Mouse (Mus musculus) limb, embryonic 12.5 days (tissue): ENCODE measurements around the gene Hs3st2. TPM values are rescaled to one million over a fixed set of nuclear protein-coding genes. Genes with fewer than 3 reads are reported as not detected.

ENCODE experiments used
- ATAC-seq: fragments of 200-750 bp; cut with Nextera tagmentation; 2 replicates; pipeline ENCODE4 v1.8.0; 2017; ENCODE audit warnings: low read depth, moderate TSS enrichment; ENCODE audit not compliant: insufficient number of reproducible peaks, insufficient read depth, low FRiP score, low TSS enrichment
- H3K27ac ChIP-seq: fragments of 300-500 bp; sonication (generic); 2 replicates; pipeline ENCODE4 v1.5.1; 2016; ENCODE audit warnings: mild to moderate bottlenecking, moderate library complexity
- H3K27me3 ChIP-seq: fragments of 300-500 bp; sonication (generic); 2 replicates; pipeline ENCODE4 v1.6.1; 2016; ENCODE audit warnings: mild to moderate bottlenecking, moderate library complexity
- H3K36me3 ChIP-seq: fragments of 300-500 bp; sonication (generic); 2 replicates; pipeline ENCODE4 v1.6.1; 2016; ENCODE audit warnings: mild to moderate bottlenecking, moderate library complexity
- H3K4me1 ChIP-seq: fragments of 300-500 bp; sonication (generic); replicated peaks from 2 replicates; pipeline ENCODE4 v1.6.1; 2016
- H3K4me2 ChIP-seq: fragments of 300-500 bp; sonication (generic); 2 replicates; pipeline ENCODE4 v1.6.1; 2016; ENCODE audit warnings: mild to moderate bottlenecking, moderate library complexity
- H3K4me3 ChIP-seq: fragments of 300-500 bp; sonication (generic); replicated peaks from 2 replicates; pipeline ENCODE4 v1.5.1; 2016; ENCODE audit warnings: mild to moderate bottlenecking
- H3K9ac ChIP-seq: fragments of 300-500 bp; sonication (generic); replicated peaks from 2 replicates; pipeline ENCODE4 v1.6.1; 2016; ENCODE audit warnings: mild to moderate bottlenecking, moderate library complexity
- H3K9me3 ChIP-seq: fragments of 300-500 bp; sonication (generic); 2 replicates; pipeline ENCODE4 v1.6.1; 2016; ENCODE audit warnings: mild to moderate bottlenecking, moderate library complexity
- WGBS: fragments of 180-500 bp; shearing (Covaris S2); methylation state at CpG from one replicate; pipeline ENCODE4 v1.1.7; 2016; 5-methylcytosine and 5-hydroxymethylcytosine counted together
- polyA plus RNA-seq: library from polyadenylated mRNA; unstranded; fragments of >200 nt; fragmentation: Nextera tagmentation; extraction: Ambion mirVana; gene quantifications from 2 replicates; pipeline ENCODE4 v1.2.1, GENCODE M21; 2016

The Hs3st2 gene
- polyA plus RNA-seq, 1 experiment from 2014 or later, result 0.80 TPM

DNA sequence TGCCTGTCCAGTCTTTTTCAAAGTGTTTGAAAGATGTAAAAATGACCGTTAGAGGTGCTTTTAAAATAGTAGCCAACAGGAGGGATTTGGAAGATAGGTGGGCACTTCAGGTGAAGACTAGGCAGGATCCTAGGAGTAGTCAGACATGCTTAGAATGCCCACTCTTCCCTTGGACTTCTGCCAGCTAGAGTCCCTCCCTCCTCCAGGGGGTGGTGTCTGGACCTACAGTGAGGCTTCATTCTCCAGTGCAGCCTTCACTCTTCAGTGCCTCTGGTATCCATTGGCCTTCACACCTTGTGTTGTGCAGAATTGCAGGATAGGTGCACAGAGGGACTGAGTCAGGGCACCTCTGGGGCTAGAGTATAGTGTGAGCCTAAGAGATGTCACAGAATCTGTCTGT, 2.2 kb downstream of the Hs3st2 start:
- 81% methylated on average over 1 of the region's 1 CpGs for WGBS
- ATAC-seq, result no peak
- Histone ChIP-seq H3K4me2 (no peak overlapping the region), H3K36me3 (no peaks in the 10 kb centered on the region), H3K27me3 (peaks cover 78% of the 10 kb centered on the region), H3K27ac (no peak overlapping the region), H3K9me3 (no peaks in the 10 kb centered on the region), H3K4me3 (no peak overlapping the region), H3K4me1 (peaks cover 16% of the 10 kb centered on the region), H3K9ac (no peak overlapping the region)

DNA sequence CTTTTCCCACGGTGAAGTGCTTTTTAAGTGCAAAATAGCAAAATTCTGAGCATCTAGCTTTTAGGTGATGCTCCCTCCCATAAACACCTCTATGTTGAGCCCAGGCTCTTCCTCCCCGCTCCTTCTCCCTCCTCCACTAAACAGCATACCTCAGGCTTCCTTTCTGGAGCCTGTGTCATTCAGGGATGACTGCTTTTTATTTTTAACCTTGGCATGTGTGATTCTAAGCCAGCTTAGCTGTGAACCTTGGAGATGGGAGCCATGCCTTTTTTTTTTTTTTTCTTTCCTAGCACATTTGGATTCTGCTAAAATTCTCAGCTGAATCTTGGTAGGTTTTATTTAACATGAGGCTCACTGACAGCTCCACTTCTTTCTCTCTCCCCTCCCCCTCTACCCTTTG, 3.2 kb downstream of the Hs3st2 start:
- Histone ChIP-seq H3K9ac (no peak overlapping the region), H3K9me3 (no peaks in the 10 kb centered on the region), H3K36me3 (no peaks in the 10 kb centered on the region), H3K27ac (no peak overlapping the region), H3K27me3 (peaks cover 75% of the 10 kb centered on the region), H3K4me1 (peaks cover 16% of the 10 kb centered on the region), H3K4me3 (no peak overlapping the region), H3K4me2 (no peak overlapping the region)
- WGBS, result 88% methylated on average over 2 of the region's 2 CpGs
- no peak for ATAC-seq

GRCm38 (mm10) chr7:121410716-121411506, 19.3 kb downstream of the Hs3st2 start:
- no peaks in the 10 kb centered on the region for H3K9me3 ChIP-seq
- 81% methylated on average over 11 of the region's 11 CpGs for WGBS
- H3K4me3 ChIP-seq, result no peak overlapping the region
- no peaks in the 10 kb centered on the region for H3K4me1 ChIP-seq
- no peak overlapping the region for H3K4me2 ChIP-seq
- H3K27ac ChIP-seq, result no peak overlapping the region
- H3K9ac ChIP-seq, result no peak overlapping the region
- no peaks in the 10 kb centered on the region for H3K27me3 ChIP-seq
- ATAC-seq, result no peak
- no peaks in the 10 kb centered on the region for H3K36me3 ChIP-seq

- Histone ChIP-seq H3K9me3 (no peaks in the 10 kb centered on the region), H3K9ac (no peak overlapping the region)
- ATAC-seq, result no peak
These were observed 19.8 kb downstream of the Hs3st2 start for GRCm38 (mm10) chr7:121411507-121411898.

DNA sequence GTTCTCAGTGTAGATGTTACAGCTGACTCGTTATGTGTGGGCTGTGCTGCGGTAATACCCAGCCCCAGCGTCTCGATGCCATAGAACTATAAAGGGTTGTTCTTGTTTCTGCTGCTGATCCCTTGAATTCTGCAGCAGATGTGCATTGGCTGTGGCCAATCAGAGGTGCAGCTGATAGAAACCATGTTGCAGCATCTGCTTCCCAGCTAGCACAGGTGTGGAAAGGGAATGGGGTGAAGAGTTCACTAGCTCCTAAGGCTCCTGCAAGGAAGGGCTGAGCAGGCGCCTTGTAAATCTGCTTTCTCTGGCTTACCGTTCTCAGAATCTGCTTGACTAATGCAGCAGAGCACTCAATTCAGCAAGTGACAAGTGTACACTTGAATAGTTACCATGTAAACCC, 45.2 kb downstream of the Hs3st2 start:
- Histone ChIP-seq H3K4me3 (no peak overlapping the region), H3K9ac (no peak overlapping the region), H3K27ac (no peak overlapping the region), H3K27me3 (0 out of 2 replicates have a peak, but pooled peaks cover 4% of the 10 kb centered on the region), H3K9me3 (no peaks in the 10 kb centered on the region), H3K4me1 (peaks cover 26% of the 10 kb centered on the region), H3K4me2 (no peak overlapping the region), H3K36me3 (no peaks in the 10 kb centered on the region)
- ATAC-seq, result peak; percentile 67; the same call in 1 of the 2 replicates
- WGBS, result 37% methylated on average over 6 of the region's 6 CpGs

More at GRCm38 (mm10) chr7:121411507-121411898, 19.8 kb downstream of the Hs3st2 start:
- H3K4me2 ChIP-seq, result no peak overlapping the region
- H3K36me3 ChIP-seq, result no peaks in the 10 kb centered on the region
- no peaks in the 10 kb centered on the region for H3K4me1 ChIP-seq
- H3K4me3 ChIP-seq, result no peak overlapping the region
- 72% methylated on average over 7 of the region's 7 CpGs for WGBS
- no peaks in the 10 kb centered on the region for H3K27me3 ChIP-seq
- no peak overlapping the region for H3K27ac ChIP-seq

GRCm38 (mm10) chr7:121441186-121441585, 49.5 kb downstream of the Hs3st2 start:
- peaks cover 13% of the 10 kb centered on the region for H3K4me1 ChIP-seq
- H3K4me2 ChIP-seq, result no peak overlapping the region
- no peaks in the 10 kb centered on the region for H3K36me3 ChIP-seq
- H3K9ac ChIP-seq, result no peak overlapping the region
- no peaks in the 10 kb centered on the region for H3K9me3 ChIP-seq
- WGBS, result 72% methylated on average over 5 of the region's 5 CpGs
- H3K4me3 ChIP-seq, result no peak overlapping the region
- H3K27ac ChIP-seq, result no peak overlapping the region
- ATAC-seq, result no peak
- 0 out of 2 replicates have a peak, but pooled peaks cover 4% of the 10 kb centered on the region for H3K27me3 ChIP-seq

- H3K9me3 ChIP-seq, result no peaks in the 10 kb centered on the region
- WGBS, result 65% methylated on average over 7 of the region's 7 CpGs
These were observed 52.7 kb downstream of the Hs3st2 start for GRCm38 (mm10) chr7:121444336-121444735.

GRCm38 (mm10) chr7:121446281-121446680, 54.6 kb downstream of the Hs3st2 start:
- H3K27ac ChIP-seq, result no peak overlapping the region
- no peak overlapping the region for H3K4me2 ChIP-seq
- H3K9ac ChIP-seq, result no peak overlapping the region
- H3K4me3 ChIP-seq, result no peak overlapping the region
- no peak for ATAC-seq
- H3K27me3 ChIP-seq, result no peaks in the 10 kb centered on the region
- no peaks in the 10 kb centered on the region for H3K36me3 ChIP-seq
- H3K4me1 ChIP-seq, result 0 out of 2 replicates have a peak, but pooled peaks cover 4% of the 10 kb centered on the region
- no peaks in the 10 kb centered on the region for H3K9me3 ChIP-seq
- 85% methylated on average over 4 of the region's 4 CpGs for WGBS

More at GRCm38 (mm10) chr7:121444336-121444735, 52.7 kb downstream of the Hs3st2 start:
- Histone ChIP-seq H3K36me3 (no peaks in the 10 kb centered on the region), H3K9ac (no peak overlapping the region), H3K27me3 (no peaks in the 10 kb centered on the region), H3K4me1 (no peaks in the 10 kb centered on the region), H3K27ac (no peak overlapping the region), H3K4me3 (no peak overlapping the region), H3K4me2 (no peak overlapping the region)
- no peak for ATAC-seq

GRCm38 (mm10) chr7:121450951-121451843, 59.5 kb downstream of the Hs3st2 start:
- WGBS, result 52% methylated on average over 13 of the region's 13 CpGs
- Histone ChIP-seq H3K27ac (no peak overlapping the region), H3K4me1 (0 out of 2 replicates have a peak, but pooled peaks cover 9% of the 10 kb centered on the region), H3K27me3 (no peaks in the 10 kb centered on the region), H3K36me3 (no peaks in the 10 kb centered on the region), H3K4me3 (no peak overlapping the region), H3K4me2 (no peak overlapping the region), H3K9ac (no peak overlapping the region), H3K9me3 (no peaks in the 10 kb centered on the region)
- ATAC-seq, result no peak

- Histone ChIP-seq H3K9ac (no peak overlapping the region), H3K36me3 (no peaks in the 10 kb centered on the region), H3K9me3 (no peaks in the 10 kb centered on the region), H3K4me3 (no peak overlapping the region), H3K4me1 (0 out of 2 replicates have a peak, but pooled peaks cover under 1% of the 10 kb centered on the region), H3K27me3 (no peaks in the 10 kb centered on the region), H3K4me2 (no peak overlapping the region), H3K27ac (no peak overlapping the region)
- no peak for ATAC-seq
- WGBS, result 88% methylated on average over 1 of the region's 1 CpGs
These were observed 65.1 kb downstream of the Hs3st2 start for GRCm38 (mm10) chr7:121456716-121457115.

DNA sequence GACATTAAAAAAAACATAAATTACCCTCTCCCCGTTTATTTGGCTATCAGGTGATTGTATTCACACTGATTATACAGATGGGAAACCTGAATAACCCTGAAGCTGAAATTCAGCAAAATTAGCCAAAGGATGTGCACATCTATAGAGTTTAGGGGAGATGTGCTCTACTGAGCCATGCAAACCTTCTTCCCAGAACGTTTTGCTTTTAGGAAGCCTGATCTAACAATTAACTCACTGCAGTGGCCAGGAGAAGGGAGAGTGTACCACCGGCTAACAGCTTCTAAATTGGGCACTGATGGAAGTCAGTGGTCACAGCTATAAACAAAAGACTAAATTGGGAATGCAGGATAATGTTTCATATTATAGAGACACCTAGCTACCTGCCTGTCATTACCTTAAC, 66.4 kb downstream of the Hs3st2 start:
- ATAC-seq, result no peak
- no peak overlapping the region for H3K4me3 ChIP-seq
- H3K4me2 ChIP-seq, result no peak overlapping the region
- no peak overlapping the region for H3K27ac ChIP-seq
- no peaks in the 10 kb centered on the region for H3K36me3 ChIP-seq
- no peak overlapping the region for H3K9ac ChIP-seq
- no peaks in the 10 kb centered on the region for H3K27me3 ChIP-seq
- WGBS, result 48% methylated on average over 3 of the region's 3 CpGs
- H3K9me3 ChIP-seq, result no peaks in the 10 kb centered on the region
- H3K4me1 ChIP-seq, result no peaks in the 10 kb centered on the region
